Mouse (Mus musculus): ENCODE results near the gene Slc36a3. TPM values are rescaled to one million over a fixed set of nuclear protein-coding genes. Genes with fewer than 3 reads are reported as not detected.

Gene Slc36a3
- polyA plus RNA-seq, 1 experiment: 0.11 TPM

DNA sequence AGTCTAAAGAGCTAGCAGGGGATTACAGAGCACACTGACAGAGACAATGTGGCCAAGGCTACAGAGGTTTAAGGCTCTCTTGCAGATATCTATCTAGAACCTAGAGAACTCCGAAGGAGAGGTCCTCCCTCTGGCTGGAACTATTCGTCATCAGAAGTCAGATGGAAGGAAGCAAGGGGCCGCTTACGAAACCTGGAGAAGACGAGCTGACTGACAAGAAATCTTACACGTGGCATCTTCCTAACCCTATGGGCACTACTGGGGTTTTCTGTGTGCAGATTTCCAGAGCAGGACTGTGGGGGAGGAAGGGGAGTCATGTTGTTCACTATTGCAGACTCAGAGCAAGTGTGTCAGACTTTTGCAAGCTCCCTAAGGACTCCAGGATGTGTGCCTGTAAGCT is 4.1 kb downstream of the Slc36a3 start:
- no peaks in the 10 kb centered on the region for H3K36me3 ChIP-seq (ENCODE audit: control insufficient read depth, insufficient read depth, low read length)
- no peak overlapping the region for H3K27ac ChIP-seq (ENCODE audit: insufficient read depth, low read depth, low read length)
- no peak overlapping the region for H3K4me3 ChIP-seq (ENCODE audit: insufficient read depth, low read depth, low read length)
- no peaks in the 10 kb centered on the region for H3K4me1 ChIP-seq (ENCODE audit: control insufficient read depth, insufficient read depth, low read length)
- DNase-seq: no peak
- TF ChIP-seq CTCF (conservative IDR thresholded peaks at IDR 0.05; ENCODE audit: insufficient read depth, insufficient read length, low read depth, low read length) (no peak), POLR2A (IDR thresholded peaks at IDR 0.05; ENCODE audit: low read depth, low read length) (no peak)
- WGBS: 65% methylated on average over 6 of the region's 6 CpGs
- no peaks in the 10 kb centered on the region for H3K27me3 ChIP-seq (replicated peaks; ENCODE audit: control insufficient read depth, insufficient read depth, low read length)

DNA sequence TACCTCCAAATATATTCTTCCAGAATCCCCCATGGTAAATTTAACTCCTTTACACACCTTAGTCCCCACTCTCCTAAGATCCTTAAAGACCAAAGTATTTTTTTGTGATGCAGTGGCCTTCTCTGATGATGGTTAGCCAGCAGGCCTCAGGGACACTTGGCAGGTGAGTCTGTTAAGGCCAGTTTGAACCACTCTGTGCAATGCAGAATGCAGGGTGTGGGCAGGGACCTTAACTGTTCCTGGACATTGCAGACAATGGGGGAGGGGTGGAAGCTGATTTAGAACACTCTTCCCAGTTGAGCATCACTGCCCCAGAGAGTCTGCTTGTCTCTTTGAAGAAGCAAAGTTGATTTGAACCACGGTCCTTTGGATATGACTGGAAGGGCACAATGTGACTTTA is 4.7 kb downstream of the Slc36a3 start:
- WGBS: 95% methylated on average over 1 of the region's 1 CpGs

DNA sequence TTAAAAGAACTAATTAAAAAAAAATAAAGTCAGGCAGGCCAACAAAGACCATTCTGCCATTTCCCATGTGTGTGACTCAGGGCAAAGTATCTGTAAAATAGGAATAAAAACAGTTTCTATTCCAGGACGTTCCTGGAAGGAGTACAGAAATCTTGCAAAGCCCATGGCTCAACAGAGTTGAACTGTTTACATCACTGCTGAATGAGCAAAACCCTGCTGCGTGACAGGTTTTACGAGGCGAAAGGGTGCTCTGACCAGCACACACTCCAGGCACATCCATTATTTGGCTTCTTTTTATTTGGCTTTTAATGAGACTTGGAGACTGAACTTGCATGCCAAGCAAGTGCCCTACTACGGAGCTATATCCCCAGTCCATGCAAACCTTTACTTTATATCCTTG is 7.5 kb downstream of the Slc36a3 start:
- 71% methylated on average over 5 of the region's 5 CpGs for WGBS
- DNase-seq: no peak
- no peaks in the 10 kb centered on the region for H3K27me3 ChIP-seq (replicated peaks; ENCODE audit: control insufficient read depth, insufficient read depth, low read length)
- no peak for TF ChIP-seq POLR2A (IDR thresholded peaks at IDR 0.05; ENCODE audit: low read depth, low read length)
- H3K27ac ChIP-seq (ENCODE audit: insufficient read depth, low read depth, low read length): no peak overlapping the region
- H3K4me3 ChIP-seq (ENCODE audit: insufficient read depth, low read depth, low read length): no peak overlapping the region
- H3K4me1 ChIP-seq (ENCODE audit: control insufficient read depth, insufficient read depth, low read length): no peaks in the 10 kb centered on the region
- H3K36me3 ChIP-seq (ENCODE audit: control insufficient read depth, insufficient read depth, low read length): no peaks in the 10 kb centered on the region

More for the DNA sequence above, 4.7 kb downstream of the Slc36a3 start:
- H3K27me3 ChIP-seq (replicated peaks; ENCODE audit: control insufficient read depth, insufficient read depth, low read length): no peaks in the 10 kb centered on the region
- no peak for TF ChIP-seq POLR2A (IDR thresholded peaks at IDR 0.05; ENCODE audit: low read depth, low read length)
- TF ChIP-seq CTCF (conservative IDR thresholded peaks at IDR 0.05; ENCODE audit: insufficient read depth, insufficient read length, low read depth, low read length): no peak
- H3K4me3 ChIP-seq (ENCODE audit: insufficient read depth, low read depth, low read length): no peak overlapping the region
- DNase-seq: no peak
- H3K4me1 ChIP-seq (ENCODE audit: control insufficient read depth, insufficient read depth, low read length): no peaks in the 10 kb centered on the region
- no peak overlapping the region for H3K27ac ChIP-seq (ENCODE audit: insufficient read depth, low read depth, low read length)
- no peaks in the 10 kb centered on the region for H3K36me3 ChIP-seq (ENCODE audit: control insufficient read depth, insufficient read depth, low read length)

DNA sequence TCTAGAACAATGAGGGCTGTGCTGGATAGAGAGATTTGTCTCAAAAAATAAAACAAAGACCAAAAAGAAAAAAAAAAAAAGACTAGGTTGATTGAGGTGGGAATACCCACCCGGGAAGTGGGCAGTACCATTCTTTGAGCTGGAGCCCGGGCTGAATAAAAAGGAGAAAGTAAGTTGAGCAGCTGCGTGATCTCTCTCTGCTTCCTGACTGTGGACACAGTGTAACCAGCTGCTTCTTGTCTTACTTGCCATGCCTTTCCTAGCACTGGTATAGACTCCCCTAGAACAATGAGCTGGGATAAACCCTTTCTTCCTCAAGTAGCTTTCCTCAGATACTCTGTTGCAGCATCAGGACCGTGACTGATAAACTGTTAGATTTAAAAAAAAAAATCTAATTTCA is 10.0 kb downstream of the Slc36a3 start:
- Histone ChIP-seq H3K4me1 (ENCODE audit: control insufficient read depth, insufficient read depth, low read length) (no peaks in the 10 kb centered on the region), H3K36me3 (ENCODE audit: control insufficient read depth, insufficient read depth, low read length) (no peaks in the 10 kb centered on the region), H3K27ac (ENCODE audit: insufficient read depth, low read depth, low read length) (no peak overlapping the region), H3K4me3 (ENCODE audit: insufficient read depth, low read depth, low read length) (no peak overlapping the region), H3K27me3 (replicated peaks; ENCODE audit: control insufficient read depth, insufficient read depth, low read length) (no peaks in the 10 kb centered on the region)
- no peak for DNase-seq
- no peak for TF ChIP-seq CTCF (conservative IDR thresholded peaks at IDR 0.05; ENCODE audit: insufficient read depth, insufficient read length, low read depth, low read length)
- no peak for TF ChIP-seq POLR2A (IDR thresholded peaks at IDR 0.05; ENCODE audit: low read depth, low read length)
- WGBS: 80% methylated on average over 4 of the region's 4 CpGs

DNA sequence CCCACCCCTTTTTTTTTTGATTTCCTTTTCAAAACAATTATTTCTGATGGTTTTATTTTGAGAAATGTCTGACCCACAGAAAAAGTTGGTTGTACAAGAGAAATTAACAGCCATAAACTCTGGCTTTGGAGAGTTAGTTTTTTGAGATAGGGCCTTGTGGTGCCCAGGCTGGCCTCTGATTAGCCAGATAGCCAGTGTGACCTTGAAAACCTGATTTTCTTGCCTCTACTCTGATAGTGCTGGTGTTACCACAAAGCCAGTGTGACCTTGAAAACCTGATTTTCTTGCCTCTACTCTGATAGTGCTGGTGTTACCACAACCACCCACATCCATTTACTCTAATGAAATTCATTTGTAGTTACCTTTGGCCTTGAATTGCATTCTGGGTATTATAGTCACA is 13.9 kb downstream of the Slc36a3 start:
- Histone ChIP-seq H3K27ac (ENCODE audit: insufficient read depth, low read depth, low read length) (no peak overlapping the region), H3K4me3 (ENCODE audit: insufficient read depth, low read depth, low read length) (no peak overlapping the region), H3K36me3 (ENCODE audit: control insufficient read depth, insufficient read depth, low read length) (no peaks in the 10 kb centered on the region), H3K4me1 (ENCODE audit: control insufficient read depth, insufficient read depth, low read length) (no peaks in the 10 kb centered on the region), H3K27me3 (replicated peaks; ENCODE audit: control insufficient read depth, insufficient read depth, low read length) (no peaks in the 10 kb centered on the region)
- DNase-seq: no peak
- TF ChIP-seq POLR2A (IDR thresholded peaks at IDR 0.05; ENCODE audit: low read depth, low read length): no peak
- no peak for TF ChIP-seq CTCF (conservative IDR thresholded peaks at IDR 0.05; ENCODE audit: insufficient read depth, insufficient read length, low read depth, low read length)

DNA sequence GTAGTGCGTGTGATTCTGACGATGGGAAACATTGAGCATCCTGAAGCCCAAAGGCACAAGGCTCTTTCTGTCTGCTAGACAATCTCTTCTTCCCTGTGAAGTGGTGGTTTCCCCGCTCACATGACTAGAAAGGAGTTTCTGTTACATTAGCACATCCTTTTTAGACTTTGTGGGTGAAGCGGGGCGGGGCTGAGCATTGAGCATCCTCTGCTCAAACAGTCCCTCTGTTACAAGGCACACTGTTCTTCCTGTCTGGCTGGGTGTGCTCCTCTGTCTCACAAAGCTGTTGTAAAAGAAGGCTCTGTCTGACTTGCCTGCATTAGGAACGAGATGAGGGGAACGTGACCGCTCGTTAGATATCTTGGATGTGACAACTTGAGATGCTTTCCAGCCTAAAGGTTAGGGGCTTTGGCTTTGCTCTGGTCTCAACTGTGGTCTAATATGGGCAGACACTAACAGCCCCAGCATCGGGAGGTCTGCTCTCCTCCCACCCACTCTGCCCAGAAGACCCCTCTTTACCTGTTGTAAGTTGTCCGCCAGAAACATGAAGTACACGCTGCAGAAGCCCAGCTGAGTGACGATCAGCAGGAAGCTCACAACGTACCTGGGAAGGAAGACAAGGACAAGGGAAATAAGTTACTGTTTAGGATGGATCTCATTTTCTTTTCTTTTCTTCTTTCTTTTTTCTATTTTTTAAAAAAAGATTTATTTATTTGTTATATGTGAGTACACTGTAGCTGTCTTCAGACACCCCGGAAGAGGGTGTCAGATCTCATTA is 14.5 kb downstream of the Slc36a3 start:
- no peak overlapping the region for H3K27ac ChIP-seq (ENCODE audit: insufficient read depth, low read depth, low read length)
- DNase-seq: no peak
- no peak for TF ChIP-seq POLR2A (IDR thresholded peaks at IDR 0.05; ENCODE audit: low read depth, low read length)
- TF ChIP-seq CTCF (conservative IDR thresholded peaks at IDR 0.05; ENCODE audit: insufficient read depth, insufficient read length, low read depth, low read length): no peak
- no peak overlapping the region for H3K4me3 ChIP-seq (ENCODE audit: insufficient read depth, low read depth, low read length)
- no peaks in the 10 kb centered on the region for H3K4me1 ChIP-seq (ENCODE audit: control insufficient read depth, insufficient read depth, low read length)
- H3K36me3 ChIP-seq (ENCODE audit: control insufficient read depth, insufficient read depth, low read length): no peaks in the 10 kb centered on the region
- 75% methylated on average over 15 of the region's 15 CpGs for WGBS
- no peaks in the 10 kb centered on the region for H3K27me3 ChIP-seq (replicated peaks; ENCODE audit: control insufficient read depth, insufficient read depth, low read length)

DNA sequence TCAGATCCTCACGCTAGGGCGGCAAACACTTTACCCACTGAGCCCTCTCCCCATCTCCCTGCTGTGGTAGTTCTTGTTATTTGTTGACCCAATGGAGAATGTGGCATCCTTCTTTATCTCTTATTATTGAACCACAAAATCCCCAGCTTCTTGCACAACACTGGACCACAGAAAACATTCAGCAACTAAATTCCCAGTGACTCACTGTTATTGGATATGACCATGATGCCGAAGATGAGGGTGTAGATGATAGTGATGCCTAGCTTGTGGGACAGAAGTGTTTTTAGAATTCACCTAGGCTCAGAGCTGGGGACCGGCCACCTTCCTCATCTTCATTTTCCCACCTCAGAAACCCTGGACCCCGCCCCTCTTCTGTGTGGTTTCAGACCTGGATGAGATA is 16.6 kb downstream of the Slc36a3 start:
- Histone ChIP-seq H3K27me3 (replicated peaks; ENCODE audit: control insufficient read depth, insufficient read depth, low read length) (no peaks in the 10 kb centered on the region), H3K4me1 (ENCODE audit: control insufficient read depth, insufficient read depth, low read length) (no peaks in the 10 kb centered on the region), H3K27ac (ENCODE audit: insufficient read depth, low read depth, low read length) (no peak overlapping the region), H3K36me3 (ENCODE audit: control insufficient read depth, insufficient read depth, low read length) (no peaks in the 10 kb centered on the region), H3K4me3 (ENCODE audit: insufficient read depth, low read depth, low read length) (no peak overlapping the region)
- 81% methylated on average over 5 of the region's 5 CpGs for WGBS
- DNase-seq: no peak
- TF ChIP-seq CTCF (conservative IDR thresholded peaks at IDR 0.05; ENCODE audit: insufficient read depth, insufficient read length, low read depth, low read length): no peak
- TF ChIP-seq POLR2A (IDR thresholded peaks at IDR 0.05; ENCODE audit: low read depth, low read length): no peak

Measured in kidney, adult 2 months (tissue).